Mouse (Mus musculus): ENCODE measurements around the gene Dlg1. TPM values are rescaled to one million over a fixed set of nuclear protein-coding genes. Genes with fewer than 3 reads are reported as not detected.

The Dlg1 gene
- polyA plus RNA-seq, 1 experiment = not detected

DNA sequence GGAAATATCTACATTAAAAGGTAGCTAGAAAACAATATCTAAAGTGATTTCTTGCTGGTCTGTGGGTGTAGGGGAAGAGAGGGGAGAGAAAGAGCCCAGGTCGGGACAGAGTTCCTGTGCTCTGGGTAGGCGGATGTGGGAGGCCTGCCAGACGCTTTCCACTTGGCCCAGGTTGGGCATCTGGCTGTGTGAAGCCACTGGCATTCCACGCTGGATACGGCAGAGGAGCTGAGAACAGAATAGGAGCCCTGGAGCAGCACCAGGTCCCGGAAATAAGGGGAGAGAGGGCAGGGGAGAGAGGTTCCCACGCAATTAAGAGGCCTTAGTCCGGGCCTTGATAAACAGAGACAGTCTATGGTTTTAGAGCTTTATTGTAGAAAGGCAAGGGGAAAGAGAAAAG, 77.0 kb downstream of the Dlg1 start:
- 55% methylated on average over 8 of the region's 8 CpGs for WGBS
- H3K4me3 ChIP-seq (ENCODE audit: insufficient read depth, low read depth, low read length) = no peak overlapping the region
- TF ChIP-seq CTCF (IDR thresholded peaks at IDR 0.05; ENCODE audit: insufficient read depth, low read depth, low read length) (no peak), POLR2A (IDR thresholded peaks at IDR 0.05; ENCODE audit: insufficient read depth, low read depth, low read length) (no peak)
- H3K27ac ChIP-seq (ENCODE audit: insufficient read depth, low read depth, low read length) = no peak overlapping the region
- H3K4me1 ChIP-seq (ENCODE audit: control insufficient read depth, insufficient read depth, low read length) = peaks cover 7% of the 10 kb centered on the region

DNA sequence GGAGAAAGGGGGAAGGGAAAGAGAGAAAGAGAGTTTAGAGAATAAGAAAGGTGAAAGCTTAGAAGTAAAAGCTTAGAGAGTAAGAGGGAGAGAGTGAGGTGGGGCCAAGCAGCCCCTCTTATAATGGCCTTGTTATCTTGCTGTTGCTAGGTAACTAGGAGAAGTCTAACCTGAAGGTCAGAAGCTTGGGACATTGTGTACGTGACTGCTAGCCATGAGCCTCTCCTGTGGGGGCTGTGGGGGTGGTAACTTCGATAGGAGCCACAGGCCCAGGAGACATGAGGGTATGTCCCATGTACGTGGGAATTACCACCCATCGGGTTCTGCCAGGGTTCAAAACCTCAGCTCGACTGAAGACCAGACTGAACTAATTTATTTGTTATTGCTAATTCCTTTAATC, 77.5 kb downstream of the Dlg1 start:
- TF ChIP-seq POLR2A (IDR thresholded peaks at IDR 0.05; ENCODE audit: insufficient read depth, low read depth, low read length) (no peak), CTCF (IDR thresholded peaks at IDR 0.05; ENCODE audit: insufficient read depth, low read depth, low read length) (no peak)
- Histone ChIP-seq H3K4me1 (ENCODE audit: control insufficient read depth, insufficient read depth, low read length) (peaks cover 7% of the 10 kb centered on the region), H3K27ac (ENCODE audit: insufficient read depth, low read depth, low read length) (no peak overlapping the region), H3K4me3 (ENCODE audit: insufficient read depth, low read depth, low read length) (no peak overlapping the region)
- 83% methylated on average over 5 of the region's 5 CpGs for WGBS

- WGBS = 88% methylated on average over 1 of the region's 1 CpGs
- Histone ChIP-seq H3K4me1 (ENCODE audit: control insufficient read depth, insufficient read depth, low read length) (peaks cover 8% of the 10 kb centered on the region), H3K4me3 (ENCODE audit: insufficient read depth, low read depth, low read length) (no peak overlapping the region), H3K27ac (ENCODE audit: insufficient read depth, low read depth, low read length) (no peak overlapping the region)
- TF ChIP-seq POLR2A (IDR thresholded peaks at IDR 0.05; ENCODE audit: insufficient read depth, low read depth, low read length) = no peak
- no peak for TF ChIP-seq CTCF (IDR thresholded peaks at IDR 0.05; ENCODE audit: insufficient read depth, low read depth, low read length)
Observed at GRCm38 (mm10) chr16:31750526-31750925, 87.3 kb downstream of the Dlg1 start.

- WGBS = 13% methylated on average over 19 of the region's 19 CpGs
- peak overlapping the region; percentile 72 for H3K27ac ChIP-seq (ENCODE audit: insufficient read depth, low read depth, low read length)
- peak overlapping the region; percentile 35 for H3K4me3 ChIP-seq (ENCODE audit: insufficient read depth, low read depth, low read length)
- peaks cover under 1% of the 10 kb centered on the region; the same call in 1 of the 2 replicates for H3K4me1 ChIP-seq (ENCODE audit: control insufficient read depth, insufficient read depth, low read length)
- TF ChIP-seq CTCF (IDR thresholded peaks at IDR 0.05; ENCODE audit: insufficient read depth, low read depth, low read length) (no peak), POLR2A (IDR thresholded peaks at IDR 0.05; ENCODE audit: insufficient read depth, low read depth, low read length) (no peak)
Observed at GRCm38 (mm10) chr16:31754172-31755025, 91.2 kb downstream of the Dlg1 start.

DNA sequence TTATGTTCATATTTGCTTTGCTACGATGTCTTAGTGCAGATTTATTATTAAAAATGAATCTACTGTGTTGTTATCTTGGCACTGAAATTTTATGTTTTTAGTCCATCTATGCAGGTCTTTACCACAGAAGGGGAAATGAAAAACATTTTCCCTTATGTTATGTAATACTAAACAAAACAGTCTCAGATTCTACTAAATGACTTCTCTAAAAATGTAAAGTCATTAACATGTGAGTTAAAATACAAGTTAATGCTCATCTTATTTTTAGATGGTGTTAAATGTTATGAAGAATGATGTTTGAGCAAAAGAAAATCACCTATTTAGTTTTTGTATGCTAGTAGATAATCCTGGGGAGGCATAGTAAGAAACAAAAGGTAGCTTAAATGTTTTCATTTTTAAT, 91.8 kb downstream of the Dlg1 start:
- WGBS = 52% methylated on average over 1 of the region's 1 CpGs

GRCm38 (mm10) chr16:31756436-31756835, 93.2 kb downstream of the Dlg1 start:
- 60% methylated on average over 5 of the region's 5 CpGs for WGBS
- Histone ChIP-seq H3K27ac (ENCODE audit: insufficient read depth, low read depth, low read length) (no peak overlapping the region), H3K4me3 (ENCODE audit: insufficient read depth, low read depth, low read length) (no peak overlapping the region), H3K4me1 (ENCODE audit: control insufficient read depth, insufficient read depth, low read length) (peaks cover 2% of the 10 kb centered on the region; the same call in 1 of the 2 replicates)
- TF ChIP-seq CTCF (IDR thresholded peaks at IDR 0.05; ENCODE audit: insufficient read depth, low read depth, low read length) = no peak
- TF ChIP-seq POLR2A (IDR thresholded peaks at IDR 0.05; ENCODE audit: insufficient read depth, low read depth, low read length) = no peak

More for the DNA sequence above, 91.8 kb downstream of the Dlg1 start:
- peak overlapping the region; percentile 72 for H3K27ac ChIP-seq (ENCODE audit: insufficient read depth, low read depth, low read length)
- peaks cover 2% of the 10 kb centered on the region; the same call in 1 of the 2 replicates for H3K4me1 ChIP-seq (ENCODE audit: control insufficient read depth, insufficient read depth, low read length)
- no peak for TF ChIP-seq POLR2A (IDR thresholded peaks at IDR 0.05; ENCODE audit: insufficient read depth, low read depth, low read length)
- no peak for TF ChIP-seq CTCF (IDR thresholded peaks at IDR 0.05; ENCODE audit: insufficient read depth, low read depth, low read length)
- peak overlapping the region; percentile 35; the same call in 1 of the 2 replicates for H3K4me3 ChIP-seq (ENCODE audit: insufficient read depth, low read depth, low read length)

GRCm38 (mm10) chr16:31757606-31758005, 94.4 kb downstream of the Dlg1 start:
- Histone ChIP-seq H3K4me3 (ENCODE audit: insufficient read depth, low read depth, low read length) (no peak overlapping the region), H3K4me1 (ENCODE audit: control insufficient read depth, insufficient read depth, low read length) (peaks cover 2% of the 10 kb centered on the region; the same call in 1 of the 2 replicates), H3K27ac (ENCODE audit: insufficient read depth, low read depth, low read length) (no peak overlapping the region)
- TF ChIP-seq POLR2A (IDR thresholded peaks at IDR 0.05; ENCODE audit: insufficient read depth, low read depth, low read length) (no peak), CTCF (IDR thresholded peaks at IDR 0.05; ENCODE audit: insufficient read depth, low read depth, low read length) (no peak)
- 63% methylated on average over 1 of the region's 1 CpGs for WGBS

DNA sequence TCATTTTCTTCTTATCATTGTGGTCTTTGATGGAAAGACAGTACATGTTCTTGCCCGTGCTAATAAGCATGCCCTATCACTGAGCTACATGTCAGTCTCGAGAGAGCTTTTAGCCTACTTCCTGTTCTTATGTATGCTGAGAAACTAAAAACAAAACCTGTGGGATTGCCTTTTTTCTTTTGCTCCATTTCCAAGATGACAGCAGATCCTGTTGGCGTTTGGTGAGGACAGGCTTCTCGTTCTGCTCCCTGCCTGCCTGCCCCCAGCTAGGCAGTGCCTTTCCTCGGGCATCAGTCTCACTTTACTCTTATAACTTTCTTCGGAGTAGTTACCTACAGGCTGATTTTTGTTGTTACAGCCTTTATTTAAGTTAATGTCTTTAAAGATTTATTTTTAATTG, 96.2 kb downstream of the Dlg1 start:
- 60% methylated on average over 6 of the region's 6 CpGs for WGBS

GRCm38 (mm10) chr16:31766298-31766697, 103.1 kb downstream of the Dlg1 start:
- Histone ChIP-seq H3K4me1 (ENCODE audit: control insufficient read depth, insufficient read depth, low read length) (no peaks in the 10 kb centered on the region), H3K27ac (ENCODE audit: insufficient read depth, low read depth, low read length) (peak overlapping the region; percentile 80), H3K4me3 (ENCODE audit: insufficient read depth, low read depth, low read length) (no peak overlapping the region)
- TF ChIP-seq POLR2A (IDR thresholded peaks at IDR 0.05; ENCODE audit: insufficient read depth, low read depth, low read length) (no peak), CTCF (IDR thresholded peaks at IDR 0.05; ENCODE audit: insufficient read depth, low read depth, low read length) (no peak)
- WGBS = 51% methylated on average over 6 of the region's 6 CpGs

More for the DNA sequence above, 96.2 kb downstream of the Dlg1 start:
- Histone ChIP-seq H3K4me3 (ENCODE audit: insufficient read depth, low read depth, low read length) (no peak overlapping the region), H3K27ac (ENCODE audit: insufficient read depth, low read depth, low read length) (no peak overlapping the region), H3K4me1 (ENCODE audit: control insufficient read depth, insufficient read depth, low read length) (peaks cover 2% of the 10 kb centered on the region; the same call in 1 of the 2 replicates)
- no peak for TF ChIP-seq POLR2A (IDR thresholded peaks at IDR 0.05; ENCODE audit: insufficient read depth, low read depth, low read length)
- no peak for TF ChIP-seq CTCF (IDR thresholded peaks at IDR 0.05; ENCODE audit: insufficient read depth, low read depth, low read length)

Measured in olfactory bulb, adult 2 months (tissue).